Mouse (Mus musculus) intestine, postnatal 0 days (tissue): ENCODE results near the gene Elovl6. TPM values are rescaled to one million over a fixed set of nuclear protein-coding genes. Genes with fewer than 3 reads are reported as not detected.

Experiments used
- ATAC-seq: fragments of 200-750 bp; cut with Nextera tagmentation; 2 replicates; pipeline ENCODE4 v1.8.0; 2017; ENCODE audit warnings: mild to moderate bottlenecking, moderate TSS enrichment, moderate library complexity
- H3K27ac ChIP-seq: fragments of 300-500 bp; sonication (generic); 2 replicates; pipeline ENCODE4 v1.5.1; 2014; ENCODE audit warnings: mild to moderate bottlenecking, low read depth, low read length, moderate library complexity
- H3K27me3 ChIP-seq: fragments of 300-500 bp; sonication (generic); replicated peaks from 2 replicates; pipeline ENCODE4 v1.6.1; 2014; ENCODE audit warnings: low read length, mixed read lengths; ENCODE audit not compliant: control insufficient read depth, insufficient read depth
- H3K36me3 ChIP-seq: fragments of 300-500 bp; sonication (generic); 2 replicates; pipeline ENCODE4 v1.6.1; 2014; ENCODE audit warnings: mild to moderate bottlenecking, moderate library complexity; ENCODE audit not compliant: control insufficient read depth, insufficient read depth
- H3K4me1 ChIP-seq: fragments of 300-500 bp; sonication (generic); replicated peaks from 2 replicates; pipeline ENCODE4 v1.6.1; 2014; ENCODE audit warnings: antibody characterized with exemption, low read length, mixed read lengths; ENCODE audit not compliant: control insufficient read depth, insufficient read depth
- H3K4me2 ChIP-seq: fragments of 300-500 bp; sonication (generic); replicated peaks from 2 replicates; pipeline ENCODE4 v1.6.1; 2014; ENCODE audit warnings: low read depth, mild to moderate bottlenecking, moderate library complexity
- H3K4me3 ChIP-seq: fragments of 300-500 bp; sonication (generic); 2 replicates; pipeline ENCODE4 v1.5.1; 2014; ENCODE audit warnings: low read depth, low read length
- H3K9ac ChIP-seq: fragments of 300-500 bp; sonication (generic); 2 replicates; pipeline ENCODE4 v1.6.1; 2014; ENCODE audit warnings: mild to moderate bottlenecking, low read depth, low read length
- H3K9me3 ChIP-seq: fragments of 300-500 bp; sonication (generic); 2 replicates; pipeline ENCODE4 v1.6.1; 2016; ENCODE audit warnings: mixed run types; ENCODE audit not compliant: control insufficient read depth
- CTCF ChIP-seq: sonication (generic); IDR thresholded peaks from 2 replicates; pipeline ENCODE4 v1.5.1; 2016; ENCODE audit warnings: low read depth, mild to moderate bottlenecking, control low read depth, antibody characterized with exemption, moderate library complexity
- WGBS: fragments of 180-500 bp; shearing (Covaris S2); extraction: QIAGEN DNeasy Blood & Tissue Kit; methylation state at CpG from one replicate; pipeline ENCODE4 v1.1.7; 2014; 5-methylcytosine and 5-hydroxymethylcytosine counted together
- polyA plus RNA-seq: library from polyadenylated mRNA; unstranded; fragments of >200 nt; fragmentation: Nextera tagmentation; extraction: Ambion mirVana; gene quantifications from 2 replicates; pipeline ENCODE4 v1.2.1, GENCODE M21; 2015

Elovl6 gene
- polyA plus RNA-seq, 1 experiment from 2014 or later = 34.5 TPM

- Histone ChIP-seq H3K27ac (no peak overlapping the region), H3K4me1 (no peaks in the 10 kb centered on the region), H3K36me3 (no peaks in the 10 kb centered on the region), H3K9ac (no peak overlapping the region), H3K27me3 (no peaks in the 10 kb centered on the region), H3K9me3 (no peaks in the 10 kb centered on the region), H3K4me2 (no peak overlapping the region), H3K4me3 (no peak overlapping the region)
- no peak for ATAC-seq
- peak; percentile 30 for TF ChIP-seq CTCF
- 87% methylated on average over 3 of the region's 3 CpGs for WGBS
These were observed 2.8 kb upstream of the Elovl6 start for GRCm38 (mm10) chr3:129529311-129529710.

- WGBS = 97% methylated on average over 6 of the region's 6 CpGs
- no peak overlapping the region for H3K4me2 ChIP-seq
- no peak for ATAC-seq
- H3K27me3 ChIP-seq = no peaks in the 10 kb centered on the region
- H3K36me3 ChIP-seq = no peaks in the 10 kb centered on the region
- H3K9me3 ChIP-seq = no peaks in the 10 kb centered on the region
- H3K4me1 ChIP-seq = 0 out of 2 replicates have a peak, but pooled peaks cover 4% of the 10 kb centered on the region
- no peak overlapping the region for H3K27ac ChIP-seq
- TF ChIP-seq CTCF = no peak
- no peak overlapping the region for H3K4me3 ChIP-seq
- H3K9ac ChIP-seq = no peak overlapping the region
These were observed 1.7 kb upstream of the Elovl6 start for GRCm38 (mm10) chr3:129530461-129530860.

- WGBS = under 1% methylated on average over 40 of the region's 40 CpGs
- H3K27me3 ChIP-seq = no peaks in the 10 kb centered on the region
- H3K4me1 ChIP-seq = 0 out of 2 replicates have a peak, but pooled peaks cover 4% of the 10 kb centered on the region
- H3K9ac ChIP-seq = peak overlapping the region; percentile 96
- no peaks in the 10 kb centered on the region for H3K9me3 ChIP-seq
- no peak for ATAC-seq
- TF ChIP-seq CTCF = no peak
- H3K27ac ChIP-seq = peak overlapping the region; percentile 93
- H3K4me3 ChIP-seq = peak overlapping the region; percentile 88
- H3K4me2 ChIP-seq = peak overlapping the region; percentile 88
- H3K36me3 ChIP-seq = no peaks in the 10 kb centered on the region
These were observed 949 bp downstream of the Elovl6 start for GRCm38 (mm10) chr3:129532865-129533742.

- Histone ChIP-seq H3K27me3 (no peaks in the 10 kb centered on the region), H3K4me1 (0 out of 2 replicates have a peak, but pooled peaks cover 4% of the 10 kb centered on the region), H3K4me3 (peak overlapping the region; percentile 88), H3K4me2 (peak overlapping the region; percentile 88), H3K27ac (peak overlapping the region; percentile 93), H3K9me3 (no peaks in the 10 kb centered on the region), H3K36me3 (no peaks in the 10 kb centered on the region), H3K9ac (peak overlapping the region; percentile 96)
- peak; percentile 32 for TF ChIP-seq CTCF
- peak; percentile 23 for ATAC-seq
- WGBS = under 1% methylated on average over 58 of the region's 74 CpGs
These were observed 1.8 kb downstream of the Elovl6 start for GRCm38 (mm10) chr3:129533743-129534530.

- Histone ChIP-seq H3K27me3 (no peaks in the 10 kb centered on the region), H3K9me3 (no peaks in the 10 kb centered on the region), H3K4me3 (peak overlapping the region; percentile 88; the same call in 1 of the 2 replicates), H3K4me2 (peak overlapping the region; percentile 88), H3K36me3 (peaks cover 4% of the 10 kb centered on the region; the same call in 1 of the 2 replicates), H3K27ac (peak overlapping the region; percentile 89), H3K9ac (peak overlapping the region; percentile 23; the same call in 1 of the 2 replicates), H3K4me1 (0 out of 2 replicates have a peak, but pooled peaks cover 4% of the 10 kb centered on the region)
- ATAC-seq = peak; percentile 33
- TF ChIP-seq CTCF = no peak
- 16% methylated on average over 6 of the region's 6 CpGs for WGBS
These were observed 3.3 kb downstream of the Elovl6 start for GRCm38 (mm10) chr3:129535444-129535843.

- peak; percentile 89 for ATAC-seq
- Histone ChIP-seq H3K9ac (peak overlapping the region; percentile 35; the same call in 1 of the 2 replicates), H3K4me3 (peak overlapping the region; percentile 22; the same call in 1 of the 2 replicates), H3K4me1 (0 out of 2 replicates have a peak, but pooled peaks cover 4% of the 10 kb centered on the region), H3K4me2 (peak overlapping the region; percentile 88), H3K9me3 (no peaks in the 10 kb centered on the region), H3K27me3 (no peaks in the 10 kb centered on the region), H3K36me3 (peaks cover 4% of the 10 kb centered on the region; the same call in 1 of the 2 replicates), H3K27ac (peak overlapping the region; percentile 89)
- no peak for TF ChIP-seq CTCF
- 0% methylated on average over 11 of the region's 11 CpGs for WGBS
These were observed 4.0 kb downstream of the Elovl6 start for GRCm38 (mm10) chr3:129536109-129536508.
